Mouse (Mus musculus) spleen, postnatal 36 days (tissue): ENCODE measurements around the gene Fxr2.

Source experiments
- DNase-seq, 2 experiments: peaks; one replicate each; pipeline ENCODE4 v3.0.0; 2022; ENCODE audit warnings: low spot score in 2 of 2, mixed read lengths in 1 of 2

Gene Fxr2

DNA sequence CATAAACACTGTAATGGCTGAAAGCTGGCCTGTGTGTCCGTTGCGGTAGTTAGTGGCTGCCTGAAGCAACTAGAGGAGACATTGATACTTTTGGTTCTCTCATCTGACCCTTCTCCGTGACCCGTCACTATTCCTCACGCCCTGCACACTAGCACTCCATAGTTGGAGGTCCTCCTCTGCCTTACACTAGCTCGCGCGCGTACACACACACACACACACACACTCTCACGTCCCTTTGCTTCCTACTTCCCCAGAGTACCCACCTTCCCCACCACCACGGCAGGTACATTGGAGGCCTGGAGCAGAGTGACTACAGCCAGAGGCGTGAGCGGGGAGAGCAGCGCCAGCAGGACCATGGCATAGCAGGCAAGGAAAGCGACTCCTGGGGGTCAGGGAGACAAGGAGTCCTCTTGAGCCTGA lies 24.7 kb downstream of the Fxr2 start:
- DNase-seq: no peak

DNA sequence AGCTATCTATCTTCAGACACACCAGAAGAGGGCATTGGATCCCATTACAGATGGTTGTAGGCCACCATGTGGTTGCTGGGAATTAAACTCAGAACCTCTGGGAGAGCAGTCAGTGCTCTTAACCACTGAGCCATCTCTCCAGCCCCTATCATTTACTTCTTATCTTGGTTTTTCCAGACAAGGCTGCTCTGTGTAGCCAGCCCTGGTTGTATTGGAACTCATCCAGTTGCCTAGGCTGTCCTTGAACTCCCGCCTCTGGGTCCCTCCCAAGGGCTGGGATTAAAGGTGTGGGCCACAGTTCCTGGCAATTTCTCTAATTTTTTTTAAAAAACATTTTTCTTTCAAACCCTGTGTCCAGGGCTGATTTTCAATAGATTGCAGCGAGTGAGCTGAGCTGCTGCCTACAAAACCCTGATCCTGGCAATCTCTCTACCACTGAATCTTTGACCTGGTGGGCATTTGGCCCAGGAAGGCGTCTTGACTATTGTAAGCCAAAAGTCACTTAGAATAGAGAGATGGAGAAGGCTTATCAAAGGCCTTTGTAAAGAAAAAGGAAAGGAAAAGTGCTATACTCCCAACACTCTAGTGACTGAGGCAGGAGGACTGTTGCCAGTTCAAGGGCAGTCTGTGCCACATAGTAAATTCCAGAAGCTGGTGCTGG lies 28.6 kb downstream of the Fxr2 start:
- DNase-seq: no peak

DNA sequence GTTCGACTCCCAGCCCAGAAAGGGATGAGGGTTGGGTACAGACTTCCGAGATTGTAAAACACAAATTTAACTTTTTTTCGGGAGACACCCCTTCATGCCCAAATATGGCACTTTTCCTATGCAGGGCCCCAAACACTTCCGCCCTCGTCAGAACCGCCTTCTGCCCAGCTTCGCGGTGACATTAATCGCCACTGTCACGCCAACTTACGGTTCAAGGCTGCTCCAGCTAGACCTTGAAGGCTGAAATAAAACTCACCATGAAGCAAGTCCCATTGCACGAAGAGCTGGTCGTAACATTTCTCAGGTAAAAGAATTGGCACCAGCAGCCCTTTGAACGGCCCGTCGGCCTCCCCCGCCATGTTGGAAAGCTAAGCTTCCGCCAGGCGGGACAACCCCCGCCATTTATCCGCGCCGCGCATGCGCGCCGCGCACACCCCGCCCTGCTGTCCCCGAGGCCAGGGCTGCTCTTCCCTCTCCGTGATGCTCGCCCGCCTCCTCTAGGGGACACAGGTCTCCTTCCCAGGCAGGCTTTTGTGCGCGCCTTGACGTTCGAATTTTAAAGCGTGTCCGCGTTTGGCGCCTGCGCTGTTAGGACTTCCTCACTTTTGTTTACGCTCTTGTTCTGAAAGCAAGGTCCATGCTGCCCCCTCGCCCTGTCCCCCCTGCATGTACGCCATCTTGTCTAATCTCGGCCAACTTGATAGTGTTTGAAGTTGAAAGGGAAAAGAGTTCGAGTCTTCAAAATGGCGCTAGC lies 29.6 kb downstream of the Fxr2 start, which contains the start of gene Mpdu1:
Gene Mpdu1 (minus strand): TSS at position 430 of the 754 bp plus-strand sequence.
- peak; percentile 96 to 98 for DNase-seq

DNA sequence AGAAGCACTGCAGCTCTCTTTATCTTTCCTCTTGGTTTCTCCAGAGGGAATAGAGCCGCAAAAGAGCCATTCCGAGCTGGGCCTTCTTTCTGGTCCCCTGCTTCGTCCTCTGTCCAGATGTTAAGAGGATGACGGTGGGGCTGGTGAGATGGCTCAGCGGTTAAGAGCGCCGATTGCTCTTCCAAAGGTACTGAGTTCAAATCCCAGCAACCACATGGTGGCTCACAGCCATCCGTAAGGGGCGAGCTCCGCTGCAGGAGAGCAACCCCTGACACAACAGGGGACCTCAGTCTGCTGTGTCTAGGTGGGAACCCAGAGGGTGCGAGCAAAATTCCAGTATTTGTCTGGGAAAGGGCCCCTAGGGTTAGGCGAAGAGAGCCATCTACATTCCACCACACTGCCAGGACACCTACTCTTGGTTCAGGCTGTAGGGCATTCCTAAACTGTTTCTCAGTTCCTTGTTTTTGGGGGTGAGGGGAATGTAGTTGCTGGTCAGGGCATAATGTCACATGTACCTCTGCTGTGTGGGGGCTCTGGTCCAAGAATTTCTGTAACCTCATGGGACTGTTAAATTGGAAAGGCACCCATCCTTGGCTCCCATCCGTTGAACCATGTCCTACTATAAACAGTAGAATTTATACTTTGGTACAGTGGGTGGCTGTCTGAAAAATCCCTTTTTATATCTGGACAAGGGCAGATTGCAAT lies 30.3 kb downstream of the Fxr2 start:
- no peak for DNase-seq

GRCm38 (mm10) chr11:69663795-69664194 lies 31.0 kb downstream of the Fxr2 start:
- no peak for DNase-seq

DNA sequence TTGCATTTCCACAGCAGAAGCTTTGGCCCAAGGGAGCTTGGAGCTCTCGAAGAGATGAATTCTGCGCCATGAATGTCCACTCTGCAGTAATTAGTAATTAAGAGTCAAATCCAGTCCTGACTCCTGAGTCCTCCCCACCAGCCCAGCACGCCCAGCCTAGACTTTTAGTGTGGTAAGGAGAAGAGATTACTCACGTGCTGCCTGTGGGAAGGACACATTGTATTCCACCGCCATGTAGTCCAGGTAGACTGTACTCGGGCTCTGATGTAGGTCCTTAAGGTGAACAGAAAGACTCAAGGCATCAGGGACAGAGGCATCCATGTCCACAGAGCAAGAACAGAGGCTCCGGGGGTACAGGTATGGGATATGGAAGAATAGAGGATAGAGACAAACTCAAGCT lies 32.1 kb downstream of the Fxr2 start:
- no peak for DNase-seq

- no peak for DNase-seq
Observed at GRCm38 (mm10) chr11:69665457-69665960, 32.7 kb downstream of the Fxr2 start.

GRCm38 (mm10) chr11:69665961-69666664 lies 33.3 kb downstream of the Fxr2 start, which contains the start of gene Cd68:
Cd68 (minus strand) TSS chr11:69666153.
- peak; percentile 73 to 80 for DNase-seq

DNA sequence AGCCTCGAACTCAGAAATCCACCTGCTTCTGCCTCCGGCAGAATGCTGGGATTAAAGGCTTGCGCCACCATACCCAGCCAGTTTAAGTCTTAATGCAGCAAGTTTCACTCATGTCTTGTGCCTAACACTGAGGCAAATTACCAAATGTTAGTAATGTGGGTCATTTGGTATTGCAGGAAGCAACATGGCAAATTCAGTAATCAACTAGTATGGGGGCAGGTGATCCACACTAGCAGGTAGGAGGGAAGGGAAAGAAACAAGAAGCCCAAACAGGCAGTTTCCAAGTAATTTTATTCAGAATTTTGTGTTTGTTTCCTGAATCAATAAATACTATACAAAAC lies 33.8 kb downstream of the Fxr2 start:
- DNase-seq: no peak

DNA sequence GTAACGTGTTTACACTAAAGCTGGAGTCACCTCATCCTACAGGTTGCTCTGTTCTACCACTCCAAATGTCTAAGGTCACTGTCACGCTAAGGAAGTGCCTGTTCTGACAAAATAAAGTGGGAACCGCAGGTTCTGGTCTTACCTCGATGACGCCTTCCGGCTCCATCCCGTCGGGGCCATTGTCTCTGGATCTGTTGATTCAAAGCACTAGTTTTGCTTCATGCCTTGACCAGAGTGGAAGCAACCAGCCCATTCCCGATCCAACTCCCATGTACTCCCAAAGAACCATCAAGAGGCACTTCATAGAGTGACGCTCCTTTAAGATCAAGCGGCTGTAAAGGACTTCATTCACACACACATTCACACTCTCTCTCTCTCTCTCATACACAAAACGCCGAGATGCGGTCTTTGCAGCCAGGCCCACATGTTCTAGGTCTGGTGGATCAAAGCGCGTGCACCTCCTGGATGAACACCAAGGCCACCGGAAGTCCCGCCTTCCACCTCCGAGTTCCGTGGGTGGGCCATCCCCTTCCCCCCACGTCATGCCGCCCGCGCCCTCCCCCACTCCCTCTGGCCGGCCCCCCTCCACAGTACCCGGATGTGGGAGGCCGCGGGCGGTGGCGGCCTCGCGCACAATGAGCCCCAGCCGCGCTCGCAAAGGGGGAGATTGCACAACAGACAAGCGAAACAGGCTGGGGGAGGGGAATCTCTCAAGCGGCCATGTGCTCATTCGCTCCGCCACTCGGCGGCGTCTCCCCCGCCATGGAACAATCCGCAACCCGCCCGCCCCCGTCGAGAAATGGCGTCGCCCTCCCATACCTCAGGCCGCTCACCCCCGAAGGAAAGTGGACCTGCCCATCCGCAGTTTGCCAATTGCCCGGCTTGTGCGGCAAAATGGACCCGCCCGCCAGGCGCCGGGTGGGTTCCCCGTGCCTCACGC lies 38.3 kb downstream of the Fxr2 start:
- DNase-seq: peak; percentile 93 to 94

DNA sequence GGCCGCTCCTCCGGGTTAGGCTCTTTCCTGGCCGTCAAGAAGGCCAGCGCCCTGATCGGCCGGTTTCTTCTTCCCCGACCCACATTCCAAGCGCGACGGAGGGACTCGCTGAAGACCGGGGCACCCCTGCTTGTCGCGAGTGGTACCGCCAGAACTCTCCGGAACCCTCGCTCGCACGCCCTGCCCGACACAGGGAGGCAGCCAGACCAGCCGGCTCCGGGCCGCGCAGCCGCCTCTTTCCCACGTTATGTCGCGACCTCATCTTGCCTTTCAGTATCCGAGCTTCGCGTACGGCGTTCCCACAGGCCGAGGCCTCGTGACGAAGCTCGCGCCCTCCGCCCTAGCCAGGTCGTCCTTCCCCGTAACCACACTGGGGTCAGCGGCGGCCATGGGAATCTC lies 38.9 kb downstream of the Fxr2 start:
- DNase-seq: no peak

DNA sequence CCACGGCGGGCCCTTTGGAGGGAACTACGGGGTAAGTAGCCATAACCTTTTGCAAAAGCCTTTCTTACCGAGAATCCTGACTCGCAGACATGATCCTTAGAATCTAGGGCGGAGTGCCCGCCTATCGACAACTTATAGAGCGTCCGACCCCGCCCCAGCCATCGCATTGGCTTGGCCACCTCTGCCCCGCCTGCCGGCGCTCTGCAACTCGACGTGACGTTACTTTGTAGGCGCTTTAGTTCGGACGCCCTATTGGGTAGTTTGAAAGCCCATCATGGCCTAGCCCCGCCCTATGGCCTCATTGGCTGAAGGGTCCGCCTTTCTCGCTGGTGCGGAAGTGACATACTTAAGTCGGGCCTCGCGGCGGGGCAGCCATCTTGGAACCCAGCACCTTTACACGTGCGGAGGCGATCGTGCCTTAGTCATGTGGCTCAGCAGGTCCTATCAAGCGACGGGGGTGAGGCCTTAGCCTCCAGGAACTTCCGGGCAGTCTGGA lies 39.5 kb downstream of the Fxr2 start, which contains the start of gene Eif4a1:
Gene Eif4a1 (minus strand): TSS at position 213 of the 496 bp plus-strand sequence.
- DNase-seq: peak; percentile 100

DNA sequence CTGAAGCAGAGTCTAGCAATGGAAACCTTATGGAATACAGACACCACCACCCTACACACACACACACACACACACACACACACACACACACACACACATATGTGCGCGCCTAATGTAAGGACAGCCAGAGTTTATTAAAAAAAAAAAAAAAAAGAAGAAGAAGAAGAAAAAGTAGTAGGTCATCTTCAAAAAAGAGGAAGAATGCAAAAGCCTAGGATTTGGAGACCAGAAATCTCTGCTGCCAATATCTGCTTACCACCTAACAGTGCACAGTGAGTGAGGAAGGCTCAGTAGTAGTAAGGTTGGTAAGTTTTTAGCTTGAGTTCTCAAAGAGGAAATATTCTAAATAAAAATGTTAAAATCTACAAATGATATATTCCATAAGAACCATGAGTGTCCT lies 46.4 kb downstream of the Fxr2 start:
- no peak for DNase-seq

GRCm38 (mm10) chr11:69680136-69680855 lies 47.5 kb downstream of the Fxr2 start:
- DNase-seq: no peak

GRCm38 (mm10) chr11:69681314-69682208 lies 48.8 kb downstream of the Fxr2 start, which contains the start of gene Senp3:
Senp3 (minus strand) TSS chr11:69682084.
- DNase-seq: peak; percentile 96 to 97

DNA sequence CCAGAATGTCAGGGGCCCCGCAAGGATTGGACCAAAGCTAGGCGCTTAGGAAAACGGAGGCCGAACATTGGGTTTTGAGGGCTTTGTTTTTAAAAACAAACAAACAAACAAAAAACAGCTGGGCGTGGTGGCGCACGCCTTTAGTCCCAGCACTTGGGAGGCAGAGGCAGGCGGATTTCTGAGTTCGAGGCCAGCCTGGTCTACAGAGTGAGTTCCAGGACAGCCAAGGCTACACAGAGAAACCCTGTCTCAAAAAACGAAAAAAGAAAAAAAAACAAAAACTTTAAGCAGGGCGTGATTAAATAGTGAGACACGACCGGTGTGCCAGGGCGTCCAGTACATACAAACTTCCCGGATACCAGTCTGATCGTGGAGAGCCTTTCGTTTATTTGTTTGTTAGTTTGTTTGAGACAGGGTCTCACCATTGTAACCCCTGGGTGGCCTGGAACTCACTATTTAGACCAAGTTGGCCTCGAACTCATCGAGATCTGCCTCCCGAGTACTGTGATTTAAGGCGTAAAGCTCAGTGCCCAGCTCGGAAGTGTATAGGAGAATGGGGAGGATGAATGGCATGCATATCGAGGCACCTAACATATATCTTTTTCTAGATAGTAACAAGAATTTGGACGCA lies 49.5 kb downstream of the Fxr2 start:
- DNase-seq: no peak

GRCm38 (mm10) chr11:69682840-69683533 lies 50.2 kb downstream of the Fxr2 start:
- peak; percentile 74 to 84 for DNase-seq
